Mouse (Mus musculus): ENCODE measurements around the gene 4930407I10Rik. TPM values are rescaled to one million over a fixed set of nuclear protein-coding genes. Genes with fewer than 3 reads are reported as not detected.

4930407I10Rik gene
- total RNA-seq (2021) = not detected
- long read RNA-seq, experiment 1 = 0 reads
- long read RNA-seq, experiment 2 = 0 reads

DNA sequence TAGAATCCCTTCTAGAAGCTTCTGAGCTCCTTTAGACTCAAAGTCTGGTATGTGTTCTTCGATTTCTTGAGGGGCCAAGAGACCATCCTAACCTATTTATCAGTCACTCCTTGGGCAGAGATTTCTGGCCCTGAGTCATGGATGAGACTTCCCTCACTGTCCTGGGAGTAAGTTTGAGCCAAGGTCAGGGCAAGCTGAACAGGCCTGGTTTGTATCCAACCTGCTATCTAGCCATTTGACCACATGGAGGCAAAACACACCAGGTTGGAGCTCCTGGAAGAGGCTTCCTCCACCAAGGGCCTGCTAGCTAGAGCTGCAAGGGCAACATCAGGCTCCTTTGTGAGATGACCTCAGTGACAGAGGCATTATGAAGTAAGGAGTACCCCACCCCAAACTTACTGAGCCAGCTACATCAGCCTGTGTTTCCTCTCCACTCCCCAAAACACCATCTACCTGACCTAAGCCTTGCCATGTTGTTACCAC, at the start of gene 4930407I10Rik:
Gene 4930407I10Rik (plus strand): TSS at position 433 of the 483 bp plus-strand sequence.
- DNase-seq (ENCODE audit: low spot score in 2 of 2) = no peak

- no peak for DNase-seq (ENCODE audit: low spot score in 2 of 2)
Observed at GRCm38 (mm10) chr15:82011947-82012346, 47.0 kb upstream of the 4930407I10Rik start.

- no peak for DNase-seq (ENCODE audit: low spot score in 2 of 2)
Observed at GRCm38 (mm10) chr15:82014745-82015391, 44.1 kb upstream of the 4930407I10Rik start.

DNA sequence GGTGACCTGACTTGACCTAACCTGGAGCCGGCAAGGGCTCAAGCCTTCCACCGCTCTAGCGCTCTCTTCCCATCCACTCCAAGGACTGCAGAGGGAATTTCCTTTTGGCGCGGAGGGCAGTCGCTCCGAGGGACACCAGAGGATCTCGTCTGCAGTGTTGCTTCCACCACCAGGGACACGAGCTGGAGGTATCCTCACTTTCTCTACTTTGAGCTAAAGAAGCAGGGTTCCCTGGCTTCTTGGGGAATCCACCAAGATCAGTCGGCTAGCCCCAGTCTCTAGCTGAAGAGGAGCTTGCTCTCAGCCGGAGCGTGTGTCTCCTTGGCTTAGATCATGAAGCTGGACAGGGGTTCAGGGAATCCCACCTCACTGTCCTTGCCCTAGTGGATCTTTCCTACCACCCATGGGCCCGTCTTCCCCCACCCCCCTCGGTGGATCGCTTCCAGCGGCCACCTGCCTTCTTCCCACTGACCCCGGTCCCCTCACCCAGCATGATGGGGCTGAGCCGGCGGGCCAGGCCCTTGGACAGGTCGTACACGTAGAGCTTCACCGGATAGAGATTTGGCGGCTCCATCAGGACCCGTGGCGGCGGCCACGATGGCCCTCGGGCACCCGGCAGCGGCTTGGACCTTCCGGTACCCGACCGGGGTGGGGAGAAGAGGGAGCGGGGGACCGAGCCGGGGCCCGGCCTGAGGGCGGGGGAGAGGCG, 43.4 kb upstream of the 4930407I10Rik start:
- DNase-seq (ENCODE audit: low spot score in 2 of 2) = peak; percentile 31 to 38

DNA sequence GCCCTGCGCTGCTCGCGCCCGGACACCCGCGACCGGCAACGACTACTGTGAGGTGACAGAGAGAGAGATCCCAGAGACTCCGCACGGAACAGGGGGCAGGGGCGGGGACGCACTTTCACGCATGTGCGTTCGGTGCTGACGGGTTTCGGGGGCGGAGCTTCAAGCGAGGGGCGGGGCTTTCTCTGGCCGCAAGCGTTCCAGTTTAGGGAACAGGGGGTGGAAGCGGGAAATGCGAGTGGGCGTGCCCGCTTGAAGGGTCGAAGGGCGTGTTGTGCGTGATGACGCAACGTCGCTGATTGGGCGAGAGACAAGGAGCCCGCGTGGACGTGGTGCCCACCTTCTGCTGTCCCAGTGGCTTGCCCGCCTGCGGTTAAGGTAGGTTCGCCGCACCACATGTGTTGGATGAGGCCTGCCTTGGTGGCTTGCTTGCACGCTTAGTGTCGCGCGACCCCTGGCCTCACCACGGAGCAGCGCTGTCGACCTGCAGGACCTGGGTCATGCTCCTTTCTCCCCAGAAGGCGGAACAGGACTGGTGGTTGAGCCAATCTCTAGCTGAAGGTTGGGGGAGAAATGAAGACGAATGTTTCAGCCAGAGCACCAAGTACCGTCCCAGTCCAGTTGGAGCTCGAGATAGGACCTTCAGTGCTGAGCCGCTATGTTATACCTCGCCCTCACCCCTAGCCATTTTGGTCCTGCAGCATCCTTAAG, 42.7 kb upstream of the 4930407I10Rik start:
- DNase-seq (ENCODE audit: low spot score in 2 of 2) = peak; percentile 98 to 100

DNA sequence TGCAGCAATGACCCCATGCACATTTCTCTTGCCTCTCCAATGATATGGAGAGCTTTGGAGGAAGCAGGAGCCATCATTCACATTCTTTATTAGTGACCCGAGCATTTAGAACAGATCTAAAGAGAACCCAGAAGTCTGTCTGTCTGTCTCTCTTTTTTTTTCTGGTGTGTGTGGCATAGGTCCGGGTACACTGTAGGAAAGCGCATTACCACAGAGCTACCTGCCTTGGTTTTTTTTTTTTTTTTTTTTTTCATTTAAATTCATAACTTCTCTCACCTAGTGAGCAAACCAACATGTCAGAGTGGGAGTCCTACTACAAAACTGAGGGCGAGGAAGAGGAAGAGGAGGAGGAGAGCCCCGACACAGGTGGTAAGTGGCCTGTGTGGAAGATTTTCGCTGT, 42.1 kb upstream of the 4930407I10Rik start:
- DNase-seq (ENCODE audit: low spot score in 2 of 2) = no peak

DNA sequence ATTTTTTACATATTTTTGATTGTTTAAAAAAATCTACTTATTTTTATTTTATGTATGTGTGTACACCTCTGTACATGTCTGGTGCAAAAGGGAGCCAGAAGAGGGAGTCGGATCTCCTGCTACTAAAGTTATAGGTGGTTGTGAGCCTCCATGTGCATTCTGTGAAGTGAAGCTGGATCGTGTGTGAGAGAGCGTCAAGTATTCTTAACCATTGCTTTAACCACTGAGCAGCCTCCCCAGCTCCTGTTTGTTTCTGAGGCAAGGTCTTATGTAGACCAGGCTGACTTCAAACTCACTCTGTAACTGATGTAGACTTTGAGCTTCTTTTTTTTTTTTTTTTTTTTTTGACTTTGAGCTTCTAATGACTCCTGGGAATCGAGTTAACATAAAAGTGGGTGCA, 41.5 kb upstream of the 4930407I10Rik start:
- DNase-seq (ENCODE audit: low spot score in 2 of 2) = no peak

DNA sequence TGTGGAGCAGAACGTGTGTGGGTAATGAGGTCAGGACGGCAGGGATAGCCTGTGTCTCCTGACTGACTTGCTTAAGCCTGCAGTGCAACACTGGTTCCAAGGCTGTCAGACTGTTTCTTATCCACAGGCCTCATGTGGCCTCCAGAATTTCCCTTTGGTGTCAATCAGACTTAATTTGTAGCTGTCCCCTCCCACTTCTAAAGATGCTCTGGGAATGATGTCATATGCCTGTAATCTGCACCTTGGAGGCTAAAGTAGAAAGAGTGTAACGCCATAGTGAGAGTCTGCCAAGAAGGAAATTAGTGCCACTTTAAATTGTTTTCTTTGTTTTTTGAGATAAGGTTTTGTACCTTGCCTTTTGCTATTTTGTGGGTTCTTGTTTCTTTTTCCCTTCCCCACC, 39.7 kb upstream of the 4930407I10Rik start:
- no peak for DNase-seq (ENCODE audit: low spot score in 2 of 2)

DNA sequence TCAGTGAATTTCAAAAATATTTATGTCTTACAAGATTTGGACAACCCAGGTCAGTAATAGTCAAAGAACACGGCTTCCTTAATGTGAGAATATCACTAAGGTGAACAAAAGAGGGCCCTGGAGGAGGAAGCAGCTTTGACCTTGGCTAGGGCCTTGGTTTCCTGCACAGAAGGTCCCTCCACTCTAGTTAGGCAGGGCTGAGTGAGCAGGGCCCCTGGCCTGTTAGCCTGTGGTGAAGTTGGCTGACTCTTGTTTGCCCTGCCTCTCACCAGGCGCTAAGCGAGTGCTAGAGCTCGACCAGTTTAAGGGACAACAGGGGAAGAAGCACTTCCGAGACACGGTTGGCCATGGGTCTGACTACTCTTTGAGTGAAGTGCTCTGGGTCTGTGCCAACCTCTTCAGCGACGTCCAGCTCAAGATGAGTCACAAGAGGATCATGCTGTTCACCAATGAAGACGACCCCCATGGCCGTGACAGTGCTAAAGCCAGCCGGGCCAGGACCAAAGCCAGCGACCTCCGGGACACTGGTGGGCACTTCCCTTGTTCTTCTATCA, 36.3 kb upstream of the 4930407I10Rik start:
- no peak for DNase-seq (ENCODE audit: low spot score in 2 of 2)

DNA sequence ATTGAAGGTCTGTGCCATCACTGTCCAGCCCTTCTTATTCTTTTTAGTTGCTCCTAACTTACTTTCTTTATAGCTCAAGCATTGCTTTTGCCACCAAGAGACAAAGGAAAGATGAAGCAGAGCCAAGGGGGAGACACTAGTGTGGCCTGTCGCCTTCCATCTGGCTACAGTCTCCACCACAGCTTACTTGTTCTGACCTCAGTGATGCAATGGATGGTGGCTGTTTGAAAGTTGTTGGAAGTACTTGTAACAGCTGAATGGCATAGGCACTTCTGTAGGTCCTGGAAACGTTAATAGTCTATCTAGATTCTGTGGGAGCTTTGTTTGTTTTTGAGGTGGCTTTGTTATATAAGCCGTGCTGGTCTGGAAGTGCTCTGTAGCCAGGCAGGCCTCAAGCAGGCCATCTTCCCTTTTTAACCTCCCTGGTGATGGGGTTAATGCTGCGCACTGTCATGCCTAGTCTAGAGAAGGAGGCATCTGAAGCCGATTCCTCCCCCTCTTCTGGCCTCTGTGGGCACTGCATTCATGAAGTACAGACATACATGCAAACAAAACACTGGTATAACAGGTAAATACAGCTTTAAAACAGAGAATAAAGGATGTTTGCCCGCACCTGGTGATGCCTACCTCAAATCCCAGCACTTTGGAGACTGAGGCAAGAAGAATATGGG, 34.9 kb upstream of the 4930407I10Rik start:
- no peak for DNase-seq (ENCODE audit: low spot score in 2 of 2)

- DNase-seq (ENCODE audit: low spot score in 2 of 2) = no peak
Observed at GRCm38 (mm10) chr15:82027276-82027675, 31.7 kb upstream of the 4930407I10Rik start.

GRCm38 (mm10) chr15:82027726-82028125, 31.2 kb upstream of the 4930407I10Rik start:
- no peak for DNase-seq (ENCODE audit: low spot score in 2 of 2)

- DNase-seq (ENCODE audit: low spot score in 2 of 2) = no peak
Observed at GRCm38 (mm10) chr15:82032386-82032785, 26.6 kb upstream of the 4930407I10Rik start.

GRCm38 (mm10) chr15:82033762-82034161, 25.2 kb upstream of the 4930407I10Rik start, which contains the start of gene Desi1:
Gene Desi1, minus strand, starts transcription at chr15:82033862.
- no peak for DNase-seq (ENCODE audit: low spot score in 2 of 2)

DNA sequence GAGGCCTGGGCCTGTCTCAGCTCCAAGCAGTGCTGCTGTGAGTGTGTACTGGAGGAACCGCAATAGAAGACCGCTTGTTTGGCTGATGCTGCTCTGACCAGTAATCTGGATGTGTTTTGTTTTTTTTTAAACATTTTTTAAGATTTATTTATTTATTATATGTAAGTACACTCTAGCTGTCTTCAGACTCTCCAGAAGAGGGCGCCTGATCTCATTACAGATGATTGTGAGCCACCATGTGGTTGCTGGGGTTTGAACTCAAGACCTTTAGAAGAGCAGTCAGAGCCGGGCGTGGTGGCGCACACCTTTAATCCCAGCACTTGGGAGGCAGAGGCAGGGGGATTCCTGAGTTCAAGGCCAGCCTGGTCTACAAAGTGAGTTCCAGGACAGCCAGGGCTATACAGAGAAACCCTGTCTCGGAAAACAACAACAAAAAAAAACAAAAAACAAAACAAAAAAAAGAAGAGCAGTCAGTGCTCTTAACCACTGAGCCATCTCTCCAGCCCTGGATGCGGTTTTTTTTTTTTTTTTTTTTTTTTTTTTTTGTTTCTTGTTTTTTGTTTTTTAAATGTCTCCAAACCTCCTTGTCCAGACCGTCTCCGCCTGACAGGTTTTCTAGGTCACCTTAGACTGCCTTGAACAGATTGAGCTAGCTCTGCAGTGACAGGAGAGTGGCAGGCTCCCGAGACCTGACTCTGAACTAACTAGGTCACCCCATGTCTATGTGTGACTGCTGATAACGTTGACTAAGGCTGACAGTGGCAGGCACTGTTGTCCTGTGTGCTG, 22.9 kb upstream of the 4930407I10Rik start:
- no peak for DNase-seq (ENCODE audit: low spot score in 2 of 2)

- no peak for DNase-seq (ENCODE audit: low spot score in 2 of 2)
Observed at GRCm38 (mm10) chr15:82040650-82041049, 18.3 kb upstream of the 4930407I10Rik start.

GRCm38 (mm10) chr15:82044166-82044784, 14.7 kb upstream of the 4930407I10Rik start:
- DNase-seq (ENCODE audit: low spot score in 2 of 2) = no peak

- DNase-seq (ENCODE audit: low spot score in 2 of 2) = no peak
Observed at GRCm38 (mm10) chr15:82046246-82046891, 12.6 kb upstream of the 4930407I10Rik start.
